Mouse (Mus musculus) heart, embryonic 13.5 days (tissue): ENCODE measurements around the gene Shroom3. TPM values are rescaled to one million over a fixed set of nuclear protein-coding genes. Genes with fewer than 3 reads are reported as not detected.

ENCODE experiments used
- ATAC-seq: fragments of 200-750 bp; cut with Nextera tagmentation; 2 replicates; pipeline ENCODE4 v1.8.0; 2017; ENCODE audit warnings: moderate TSS enrichment; ENCODE audit not compliant: insufficient number of reproducible peaks, low FRiP score, low TSS enrichment; ENCODE audit errors: extremely low read depth
- H3K27ac ChIP-seq: fragments of 300-500 bp; sonication (generic); replicated peaks from 2 replicates; pipeline ENCODE4 v1.5.1; 2015; ENCODE audit warnings: moderate library complexity, mild to moderate bottlenecking, inconsistent platforms
- H3K27me3 ChIP-seq: fragments of 300-500 bp; sonication (generic); replicated peaks from 2 replicates; pipeline ENCODE4 v1.6.1; 2015; ENCODE audit warnings: mild to moderate bottlenecking, inconsistent platforms
- H3K36me3 ChIP-seq: fragments of 300-500 bp; sonication (generic); 2 replicates; pipeline ENCODE4 v1.6.1; 2015; ENCODE audit warnings: mild to moderate bottlenecking, inconsistent platforms
- H3K4me1 ChIP-seq: fragments of 300-500 bp; sonication (generic); 2 replicates; pipeline ENCODE4 v1.6.1; 2015; ENCODE audit warnings: inconsistent platforms
- H3K4me2 ChIP-seq: fragments of 300-500 bp; sonication (generic); 2 replicates; pipeline ENCODE4 v1.6.1; 2015; ENCODE audit warnings: inconsistent platforms, mild to moderate bottlenecking, moderate library complexity
- H3K4me3 ChIP-seq: fragments of 300-500 bp; sonication (generic); 2 replicates; pipeline ENCODE4 v1.5.1; 2015; ENCODE audit warnings: moderate library complexity, mild to moderate bottlenecking, inconsistent platforms
- H3K9ac ChIP-seq: fragments of 300-500 bp; sonication (generic); 2 replicates; pipeline ENCODE4 v1.6.1; 2015; ENCODE audit warnings: inconsistent platforms, mild to moderate bottlenecking, moderate library complexity
- H3K9me3 ChIP-seq: fragments of 300-500 bp; sonication (generic); 2 replicates; pipeline ENCODE4 v1.6.1; 2016; ENCODE audit warnings: inconsistent platforms
- WGBS: fragments of 180-500 bp; shearing (Covaris S2); methylation state at CpG from one replicate; pipeline ENCODE4 v1.1.7; 2015; ENCODE audit warnings: mixed read lengths; 5-methylcytosine and 5-hydroxymethylcytosine counted together
- polyA plus RNA-seq: library from polyadenylated mRNA; unstranded; fragments of >200 nt; fragmentation: Nextera tagmentation; extraction: Ambion mirVana; gene quantifications from 2 replicates; pipeline ENCODE4 v1.2.1, GENCODE M21; 2015

Gene Shroom3
- polyA plus RNA-seq, 1 experiment from 2014 or later: 10.3 TPM

DNA sequence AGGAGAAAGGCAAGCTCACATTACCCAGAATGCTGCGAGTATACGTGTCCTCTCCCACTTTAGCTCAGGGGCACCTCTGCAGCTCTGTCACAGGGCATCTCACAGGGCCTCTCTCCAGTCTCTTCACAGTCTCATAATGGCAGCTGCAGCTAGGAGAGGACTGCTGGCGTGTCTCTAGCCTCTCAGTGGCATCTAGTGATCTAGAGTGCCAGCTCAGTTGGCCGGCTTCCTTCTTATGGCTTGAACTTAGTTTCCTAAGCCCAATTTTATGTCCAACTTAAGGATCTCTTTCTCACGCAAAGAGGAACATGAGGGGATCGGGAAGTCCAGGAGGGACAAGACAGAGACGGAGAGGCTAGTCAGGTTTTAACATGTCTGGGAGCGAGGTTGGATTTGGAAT, 252.6 kb downstream of the Shroom3 start:
- Histone ChIP-seq H3K36me3 (peaks cover 59% of the 10 kb centered on the region), H3K4me3 (no peak overlapping the region), H3K27ac (no peak overlapping the region), H3K9me3 (no peaks in the 10 kb centered on the region), H3K4me1 (peaks cover 63% of the 10 kb centered on the region), H3K27me3 (no peaks in the 10 kb centered on the region), H3K9ac (peak overlapping the region; percentile 12; the same call in 1 of the 2 replicates), H3K4me2 (no peak overlapping the region)
- WGBS: 81% methylated on average over 8 of the region's 8 CpGs
- no peak for ATAC-seq

DNA sequence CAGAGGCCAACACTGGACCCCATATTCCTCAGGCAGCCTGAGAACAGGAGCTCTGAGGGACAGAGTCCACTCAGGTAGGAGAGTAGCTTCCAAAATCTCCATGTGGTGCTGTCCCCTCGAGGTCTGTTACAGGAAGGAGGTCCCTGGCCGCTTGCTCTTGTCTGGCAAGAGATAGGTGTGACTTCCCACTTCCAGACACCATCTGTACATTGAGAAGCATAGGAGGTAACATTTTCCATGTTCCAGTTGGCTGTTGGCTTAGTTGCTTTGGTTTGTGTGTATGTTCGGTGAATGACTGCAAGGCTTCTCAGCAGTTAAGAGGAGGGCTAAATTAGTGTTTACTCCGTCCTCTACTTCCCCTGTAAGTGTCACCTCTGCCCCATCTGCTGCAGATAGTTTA, 254.5 kb downstream of the Shroom3 start:
- peaks cover 77% of the 10 kb centered on the region for H3K36me3 ChIP-seq
- H3K4me3 ChIP-seq: no peak overlapping the region
- no peak overlapping the region for H3K9ac ChIP-seq
- 74% methylated on average over 4 of the region's 4 CpGs for WGBS
- H3K27ac ChIP-seq: no peak overlapping the region
- H3K27me3 ChIP-seq: no peaks in the 10 kb centered on the region
- H3K9me3 ChIP-seq: peaks cover 17% of the 10 kb centered on the region
- no peak overlapping the region for H3K4me2 ChIP-seq
- no peak for ATAC-seq
- H3K4me1 ChIP-seq: peaks cover 46% of the 10 kb centered on the region

DNA sequence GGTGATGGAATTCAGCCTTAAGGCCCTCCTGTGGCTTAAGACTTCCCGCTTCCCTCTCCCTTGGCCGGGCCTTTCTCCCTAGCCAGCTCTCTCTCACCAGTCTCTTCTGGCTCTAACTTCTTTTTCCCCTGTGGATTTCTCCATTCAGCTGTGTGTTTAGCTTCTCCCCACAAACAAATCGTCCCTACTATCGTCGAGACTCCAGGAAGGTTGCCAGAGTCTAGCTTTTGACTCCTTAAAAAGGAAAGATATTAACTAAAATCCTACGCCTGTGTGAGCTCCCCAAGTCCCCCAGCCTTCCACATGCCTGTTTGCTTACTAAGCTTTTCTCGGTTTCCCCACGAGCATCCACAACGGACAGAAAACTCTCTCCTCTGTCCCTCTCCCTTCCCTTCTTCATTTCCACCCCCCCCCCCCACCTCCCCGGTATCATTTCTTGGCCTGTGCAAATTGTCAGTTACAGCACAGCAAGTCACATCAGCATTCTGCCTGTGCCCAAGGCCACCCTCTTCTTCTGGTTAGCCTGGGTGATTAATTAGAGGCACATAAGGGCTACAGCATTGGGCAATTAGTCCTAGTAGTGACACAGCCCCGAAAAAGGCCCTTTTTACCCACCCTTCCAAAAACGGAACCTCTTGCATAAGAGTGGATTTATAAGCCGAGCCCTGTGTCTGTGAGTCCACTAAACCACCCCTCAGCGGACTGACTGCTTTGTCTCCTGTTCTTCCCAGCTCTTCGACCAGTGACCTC, 256.2 kb downstream of the Shroom3 start:
- peaks cover 84% of the 10 kb centered on the region for H3K36me3 ChIP-seq
- 74% methylated on average over 15 of the region's 15 CpGs for WGBS
- ATAC-seq: no peak

DNA sequence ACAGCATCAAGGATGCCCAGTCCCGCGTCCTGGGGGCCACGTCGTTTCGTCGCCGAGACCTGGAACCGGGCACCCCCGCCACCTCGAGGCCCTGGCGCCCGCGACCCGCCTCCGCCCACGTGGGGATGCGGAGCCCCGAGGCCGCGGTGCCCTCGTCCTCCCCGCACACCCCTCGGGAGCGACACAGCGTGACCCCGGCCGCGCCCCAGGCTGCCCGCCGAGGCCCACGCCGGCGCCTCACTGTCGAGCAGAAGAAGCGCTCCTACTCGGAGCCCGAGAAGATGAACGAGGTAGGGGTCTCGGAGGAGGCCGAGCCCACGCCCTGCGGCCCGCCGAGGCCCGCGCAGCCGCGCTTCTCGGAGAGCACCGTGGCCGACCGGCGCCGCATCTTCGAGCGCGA, 258.9 kb downstream of the Shroom3 start:
- Histone ChIP-seq H3K9me3 (peaks cover 20% of the 10 kb centered on the region), H3K27me3 (no peaks in the 10 kb centered on the region), H3K4me2 (no peak overlapping the region), H3K9ac (peak overlapping the region; percentile 10; the same call in 1 of the 2 replicates), H3K27ac (no peak overlapping the region), H3K36me3 (peaks cover 83% of the 10 kb centered on the region), H3K4me3 (no peak overlapping the region), H3K4me1 (peaks cover 14% of the 10 kb centered on the region)
- no peak for ATAC-seq
- 62% methylated on average over 57 of the region's 57 CpGs for WGBS

More for the DNA sequence above, 256.2 kb downstream of the Shroom3 start:
- H3K9ac ChIP-seq: no peak overlapping the region
- no peak overlapping the region for H3K4me3 ChIP-seq
- H3K4me2 ChIP-seq: no peak overlapping the region
- H3K27ac ChIP-seq: peak overlapping the region; percentile 39
- H3K9me3 ChIP-seq: peaks cover 20% of the 10 kb centered on the region
- H3K4me1 ChIP-seq: peaks cover 28% of the 10 kb centered on the region
- H3K27me3 ChIP-seq: no peaks in the 10 kb centered on the region

DNA sequence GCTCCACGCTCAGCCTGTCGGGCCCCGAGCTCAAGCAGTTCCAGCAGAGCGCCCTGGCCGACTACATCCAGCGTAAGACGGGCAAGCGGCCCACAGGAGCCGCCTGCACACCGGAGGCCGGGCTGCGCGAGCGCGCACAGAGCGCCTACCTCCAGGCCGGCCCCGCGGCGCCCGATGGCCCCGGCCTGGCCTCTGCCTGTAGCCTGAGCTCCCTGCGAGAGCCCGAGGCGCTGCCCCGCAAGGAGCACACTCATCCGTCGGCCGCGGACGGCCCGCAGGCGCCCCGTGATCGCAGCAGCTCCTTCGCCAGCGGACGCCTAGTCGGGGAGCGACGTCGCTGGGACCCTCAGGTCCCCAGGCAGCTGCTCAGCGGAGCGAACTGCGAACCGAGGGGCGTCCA, 259.3 kb downstream of the Shroom3 start:
- peaks cover 14% of the 10 kb centered on the region for H3K4me1 ChIP-seq
- peak overlapping the region; percentile 10; the same call in 1 of the 2 replicates for H3K9ac ChIP-seq
- peaks cover 81% of the 10 kb centered on the region for H3K36me3 ChIP-seq
- WGBS: 66% methylated on average over 47 of the region's 47 CpGs
- no peaks in the 10 kb centered on the region for H3K27me3 ChIP-seq
- no peak overlapping the region for H3K27ac ChIP-seq
- no peak overlapping the region for H3K4me2 ChIP-seq
- H3K9me3 ChIP-seq: peaks cover 20% of the 10 kb centered on the region
- H3K4me3 ChIP-seq: no peak overlapping the region
- ATAC-seq: no peak

DNA sequence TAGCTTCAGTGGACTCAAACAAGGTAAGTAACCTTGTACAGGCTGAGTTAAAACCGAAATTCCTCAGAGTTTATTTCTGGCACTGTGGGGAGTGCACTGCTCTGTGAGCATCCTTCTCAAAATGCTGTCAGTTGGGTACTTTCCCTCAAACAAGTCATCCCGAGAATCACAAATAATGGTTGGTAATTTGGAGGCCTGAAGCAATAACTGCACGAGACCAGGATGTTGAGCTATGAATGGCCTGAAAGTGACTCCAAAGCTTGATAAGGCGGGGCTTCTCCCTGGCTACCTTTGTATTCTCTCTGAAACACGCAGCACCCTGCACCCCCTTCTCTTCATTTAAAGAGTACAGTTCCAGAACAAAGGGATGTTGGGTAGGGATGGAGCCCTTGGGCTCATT, 261.6 kb downstream of the Shroom3 start:
- peaks cover 23% of the 10 kb centered on the region for H3K4me1 ChIP-seq
- no peak for ATAC-seq
- H3K4me3 ChIP-seq: no peak overlapping the region
- H3K27me3 ChIP-seq: no peaks in the 10 kb centered on the region
- no peak overlapping the region for H3K9ac ChIP-seq
- peaks cover 20% of the 10 kb centered on the region for H3K9me3 ChIP-seq
- 65% methylated on average over 5 of the region's 5 CpGs for WGBS
- H3K27ac ChIP-seq: no peak overlapping the region
- H3K36me3 ChIP-seq: peaks cover 87% of the 10 kb centered on the region
- no peak overlapping the region for H3K4me2 ChIP-seq

DNA sequence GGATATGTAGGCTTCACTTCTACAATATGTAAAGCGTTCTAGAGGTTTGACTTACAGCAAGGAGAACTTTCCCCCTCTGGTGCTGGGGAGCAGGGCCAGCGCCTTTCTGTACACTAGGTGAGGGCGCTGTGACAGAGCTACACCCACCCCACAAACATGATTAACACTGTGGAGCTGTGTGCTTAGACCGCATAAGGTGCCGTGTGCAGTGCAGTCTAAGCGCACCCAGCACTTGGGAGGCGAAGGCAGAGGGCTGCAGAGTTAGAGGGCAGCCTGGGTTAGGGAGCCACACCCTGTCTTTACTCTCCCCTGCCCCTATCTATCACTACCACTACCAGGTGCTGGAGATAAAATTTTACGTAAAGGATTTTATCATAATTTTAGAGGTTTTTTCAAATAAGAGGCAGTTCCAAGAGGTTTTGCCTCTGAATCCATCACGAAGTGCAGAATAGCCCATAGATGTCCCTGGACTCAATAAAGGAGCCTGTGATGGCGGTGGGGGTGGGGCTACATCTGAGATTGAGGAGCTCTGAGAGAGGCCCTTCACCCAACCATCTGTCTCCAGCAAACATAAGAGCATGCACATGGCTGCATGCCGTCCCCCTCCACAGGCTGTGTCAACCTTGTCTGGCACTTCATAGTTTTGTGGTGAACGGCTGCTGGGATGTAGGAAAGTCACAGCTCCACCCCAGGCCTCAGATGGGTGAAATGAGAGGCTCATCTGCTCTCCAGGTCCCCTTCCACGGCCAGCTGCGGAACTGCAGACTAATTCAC, 265.9 kb downstream of the Shroom3 start:
- ATAC-seq: no peak
- H3K27ac ChIP-seq: peak overlapping the region; percentile 40; the same call in 1 of the 2 replicates
- H3K9ac ChIP-seq: no peak overlapping the region
- H3K36me3 ChIP-seq: peaks cover 87% of the 10 kb centered on the region
- no peak overlapping the region for H3K4me3 ChIP-seq
- peaks cover 35% of the 10 kb centered on the region for H3K4me1 ChIP-seq
- no peak overlapping the region for H3K4me2 ChIP-seq
- no peaks in the 10 kb centered on the region for H3K27me3 ChIP-seq
- 62% methylated on average over 14 of the region's 14 CpGs for WGBS
- H3K9me3 ChIP-seq: no peaks in the 10 kb centered on the region

DNA sequence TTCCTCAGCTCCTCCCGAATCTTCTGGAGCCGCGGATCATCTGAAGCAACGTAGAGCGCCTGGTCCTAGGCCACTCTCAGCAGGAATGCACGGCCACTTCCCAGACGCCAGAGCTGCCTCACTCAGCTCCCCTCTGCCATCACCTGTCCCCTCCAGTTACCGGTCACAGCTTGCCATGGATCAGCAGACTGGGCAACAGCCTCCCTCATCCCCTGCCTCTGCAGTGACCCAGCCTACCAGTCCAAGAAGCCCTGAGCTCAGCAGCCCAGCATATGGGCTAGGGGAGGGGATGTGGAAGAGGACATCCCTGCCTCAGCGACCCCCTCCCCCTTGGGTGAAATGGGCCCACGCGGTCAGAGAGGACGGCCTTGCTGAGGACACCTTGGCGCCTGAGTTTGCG, 267.3 kb downstream of the Shroom3 start:
- ATAC-seq: no peak
- no peak overlapping the region for H3K4me3 ChIP-seq
- no peaks in the 10 kb centered on the region for H3K27me3 ChIP-seq
- 66% methylated on average over 14 of the region's 14 CpGs for WGBS
- no peak overlapping the region for H3K9ac ChIP-seq
- H3K4me2 ChIP-seq: no peak overlapping the region
- no peak overlapping the region for H3K27ac ChIP-seq
- H3K9me3 ChIP-seq: no peaks in the 10 kb centered on the region
- peaks cover 88% of the 10 kb centered on the region for H3K36me3 ChIP-seq
- H3K4me1 ChIP-seq: peaks cover 44% of the 10 kb centered on the region

DNA sequence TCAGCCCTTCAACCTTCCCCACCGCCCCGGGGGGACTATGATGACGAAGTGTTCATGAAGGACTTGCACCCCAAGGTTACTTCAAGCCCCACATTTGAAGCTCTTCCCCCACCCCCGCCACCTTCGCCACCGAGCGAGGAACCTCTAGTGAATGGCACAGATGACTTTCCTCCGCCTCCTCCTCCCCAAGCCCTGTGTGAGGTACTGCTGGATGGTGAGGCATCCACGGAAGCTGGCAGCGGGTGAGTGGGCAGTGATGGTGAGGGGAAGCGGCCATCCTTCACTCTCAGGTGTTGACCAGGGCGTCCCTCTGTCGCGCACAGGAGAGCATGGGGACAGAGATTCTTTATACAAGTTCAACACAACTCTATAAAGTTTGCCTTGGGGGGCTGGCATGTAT, 267.8 kb downstream of the Shroom3 start:
- H3K27ac ChIP-seq: no peak overlapping the region
- peaks cover 88% of the 10 kb centered on the region for H3K36me3 ChIP-seq
- WGBS: 87% methylated on average over 14 of the region's 14 CpGs
- H3K4me1 ChIP-seq: peaks cover 44% of the 10 kb centered on the region
- H3K9ac ChIP-seq: no peak overlapping the region
- H3K4me2 ChIP-seq: no peak overlapping the region
- no peak for ATAC-seq
- H3K27me3 ChIP-seq: no peaks in the 10 kb centered on the region
- H3K9me3 ChIP-seq: no peaks in the 10 kb centered on the region
- H3K4me3 ChIP-seq: no peak overlapping the region

DNA sequence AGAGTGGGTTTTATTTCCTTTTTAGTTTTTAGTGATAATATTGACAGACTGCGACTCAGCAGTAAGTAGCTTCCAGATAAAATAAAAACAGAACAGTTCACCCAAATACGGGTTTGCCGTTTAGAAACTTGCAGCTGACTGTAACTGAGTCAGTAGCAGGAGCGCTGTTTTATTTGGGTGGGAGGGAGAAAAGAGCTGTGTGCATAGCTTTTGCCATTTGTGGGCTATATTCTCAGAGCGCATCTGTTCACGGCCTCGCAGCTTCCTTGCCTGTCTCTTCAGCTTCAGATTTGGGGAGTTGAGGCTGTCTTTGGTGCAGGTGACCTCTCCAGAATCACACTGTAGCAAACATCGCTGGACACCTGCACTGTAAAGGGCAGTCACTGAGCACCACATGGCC, 270.6 kb downstream of the Shroom3 start:
- H3K27ac ChIP-seq: peak overlapping the region; percentile 8; the same call in 1 of the 2 replicates
- H3K4me3 ChIP-seq: no peak overlapping the region
- no peak overlapping the region for H3K9ac ChIP-seq
- peaks cover 48% of the 10 kb centered on the region for H3K4me1 ChIP-seq
- no peak for ATAC-seq
- H3K9me3 ChIP-seq: no peaks in the 10 kb centered on the region
- no peaks in the 10 kb centered on the region for H3K27me3 ChIP-seq
- no peak overlapping the region for H3K4me2 ChIP-seq
- WGBS: 83% methylated on average over 8 of the region's 8 CpGs
- peaks cover 97% of the 10 kb centered on the region for H3K36me3 ChIP-seq

DNA sequence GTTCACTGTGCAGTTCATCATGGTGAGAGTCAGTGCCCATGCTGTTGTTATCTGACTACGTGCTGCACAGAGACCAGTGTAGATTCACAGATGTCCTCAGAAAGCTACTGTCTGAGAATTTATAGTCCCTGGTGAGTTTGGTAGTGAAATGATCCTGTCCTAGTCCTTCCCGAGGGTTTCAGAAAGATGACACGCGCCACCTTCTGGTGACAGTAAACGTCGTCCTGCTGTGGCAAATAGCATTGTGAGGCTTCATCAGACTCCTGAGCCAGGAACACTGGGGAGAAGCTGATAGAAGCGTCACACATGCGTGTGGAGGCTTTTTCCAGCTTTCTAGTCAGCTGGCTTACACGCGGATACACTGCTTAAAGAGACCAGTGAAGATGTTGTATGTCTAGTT, 271.1 kb downstream of the Shroom3 start:
- Histone ChIP-seq H3K27ac (peak overlapping the region; percentile 8; the same call in 1 of the 2 replicates), H3K4me3 (no peak overlapping the region), H3K4me2 (no peak overlapping the region), H3K27me3 (no peaks in the 10 kb centered on the region), H3K9ac (no peak overlapping the region), H3K36me3 (peaks cover 97% of the 10 kb centered on the region), H3K4me1 (peaks cover 48% of the 10 kb centered on the region), H3K9me3 (no peaks in the 10 kb centered on the region)
- no peak for ATAC-seq
- WGBS: 20% methylated on average over 10 of the region's 10 CpGs
